Mouse (Mus musculus): Measurements from ENCODE around the gene Luc7l. TPM values are rescaled to one million over a fixed set of nuclear protein-coding genes. Genes with fewer than 3 reads are reported as not detected.
"Not testable (repeated sequence)": the region's sequence is repeated elsewhere in the genome, so short reads cannot be mapped to it uniquely, and the experiment has no call there.

Luc7l gene
- polyA plus RNA-seq, 1 experiment from 2014 or later: 113 TPM

GRCm38 (mm10) chr17:26268851-26269250 is 16.2 kb downstream of the Luc7l start:
- no peak overlapping the region for H3K27ac ChIP-seq
- no peaks in the 10 kb centered on the region for H3K27me3 ChIP-seq (ENCODE audit: insufficient read depth, poor library complexity, severe bottlenecking)
- H3K4me1 ChIP-seq (replicated peaks): no peaks in the 10 kb centered on the region
- WGBS: 92% methylated on average over 1 of the region's 1 CpGs
- no peaks in the 10 kb centered on the region for H3K9me3 ChIP-seq
- peaks cover 97% of the 10 kb centered on the region for H3K36me3 ChIP-seq
- no peak for DNase-seq (ENCODE audit: low spot score)
- no peak overlapping the region for H3K4me3 ChIP-seq

- peaks cover 97% of the 10 kb centered on the region for H3K36me3 ChIP-seq
- H3K27me3 ChIP-seq (ENCODE audit: insufficient read depth, poor library complexity, severe bottlenecking); H3K9me3 ChIP-seq; H3K4me3 ChIP-seq; H3K4me1 ChIP-seq (replicated peaks); H3K27ac ChIP-seq; DNase-seq (ENCODE audit: low spot score): not testable (repeated sequence)
- WGBS: 96% methylated on average over 10 of the region's 10 CpGs
Measured at GRCm38 (mm10) chr17:26269577-26269976, 16.9 kb downstream of the Luc7l start.

- no peaks in the 10 kb centered on the region for H3K27me3 ChIP-seq (ENCODE audit: insufficient read depth, poor library complexity, severe bottlenecking)
- H3K4me3 ChIP-seq: no peak overlapping the region
- no peak for DNase-seq (ENCODE audit: low spot score)
- H3K27ac ChIP-seq: no peak overlapping the region
- no peaks in the 10 kb centered on the region for H3K9me3 ChIP-seq
- 95% methylated on average over 3 of the region's 3 CpGs for WGBS
- H3K4me1 ChIP-seq (replicated peaks): no peaks in the 10 kb centered on the region
- peaks cover 98% of the 10 kb centered on the region for H3K36me3 ChIP-seq
Measured at GRCm38 (mm10) chr17:26272586-26272985, 19.9 kb downstream of the Luc7l start.

DNA sequence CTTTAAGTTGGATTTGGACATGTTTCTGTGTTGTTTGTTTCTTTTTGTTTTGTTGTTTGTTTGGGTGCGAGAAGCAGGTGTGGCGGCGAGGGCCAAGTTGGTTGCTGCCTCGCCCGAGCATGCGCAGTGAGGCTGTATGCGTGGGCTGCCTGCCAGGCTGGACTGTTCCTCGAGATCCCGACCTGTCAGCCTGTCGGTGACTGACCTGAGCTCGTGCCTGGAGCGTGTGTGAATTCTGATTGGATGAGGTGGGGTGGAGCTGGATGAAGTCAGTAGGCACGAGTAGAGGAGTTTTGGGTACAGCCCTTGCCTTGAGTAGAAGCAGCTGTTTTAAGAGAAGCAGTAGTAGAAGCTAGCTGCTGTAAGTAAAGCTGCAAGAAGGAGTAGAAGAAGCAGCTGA is 23.2 kb downstream of the Luc7l start:
- WGBS: 92% methylated on average over 13 of the region's 13 CpGs
- Histone ChIP-seq H3K36me3 (peaks cover 99% of the 10 kb centered on the region), H3K27me3 (ENCODE audit: insufficient read depth, poor library complexity, severe bottlenecking) (no peaks in the 10 kb centered on the region), H3K27ac (no peak overlapping the region), H3K9me3 (no peaks in the 10 kb centered on the region), H3K4me3 (no peak overlapping the region), H3K4me1 (replicated peaks) (no peaks in the 10 kb centered on the region)
- no peak for DNase-seq (ENCODE audit: low spot score)

- DNase-seq (ENCODE audit: low spot score): peak; percentile 32
- peaks cover 99% of the 10 kb centered on the region for H3K36me3 ChIP-seq
- no peak overlapping the region for H3K4me3 ChIP-seq
- H3K4me1 ChIP-seq (replicated peaks): no peaks in the 10 kb centered on the region
- H3K9me3 ChIP-seq: no peaks in the 10 kb centered on the region
- 89% methylated on average over 4 of the region's 4 CpGs for WGBS
- no peak overlapping the region for H3K27ac ChIP-seq
- no peaks in the 10 kb centered on the region for H3K27me3 ChIP-seq (ENCODE audit: insufficient read depth, poor library complexity, severe bottlenecking)
Measured at GRCm38 (mm10) chr17:26276711-26277110, 24.0 kb downstream of the Luc7l start.

- DNase-seq (ENCODE audit: low spot score): no peak
- Histone ChIP-seq H3K27me3 (ENCODE audit: insufficient read depth, poor library complexity, severe bottlenecking) (no peaks in the 10 kb centered on the region), H3K4me1 (replicated peaks) (no peaks in the 10 kb centered on the region), H3K27ac (no peak overlapping the region), H3K4me3 (no peak overlapping the region), H3K9me3 (peaks cover 7% of the 10 kb centered on the region), H3K36me3 (peaks cover 100% of the 10 kb centered on the region)
- 86% methylated on average over 8 of the region's 8 CpGs for WGBS
Measured at GRCm38 (mm10) chr17:26286199-26286955, 33.7 kb downstream of the Luc7l start.

DNA sequence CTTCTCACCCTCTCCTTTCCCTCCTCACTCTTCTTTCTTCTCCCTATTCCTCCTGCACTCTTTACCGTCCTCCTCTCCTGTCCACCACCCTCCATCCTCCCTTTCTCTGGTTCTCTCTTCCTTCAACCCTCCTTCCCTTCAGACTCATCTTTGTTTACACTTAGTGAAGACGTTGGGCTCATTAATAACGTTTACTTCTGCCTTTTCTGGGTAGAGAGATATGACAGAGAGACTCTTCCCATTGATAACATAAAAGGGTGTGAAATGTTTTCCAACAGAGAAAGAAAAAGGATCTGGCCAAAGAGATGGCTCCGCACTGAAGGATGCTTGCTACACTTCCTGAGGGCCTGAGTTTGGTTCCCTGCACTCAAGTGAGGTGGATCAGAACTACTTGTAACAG is 36.8 kb downstream of the Luc7l start:
- DNase-seq (ENCODE audit: low spot score): no peak
- Histone ChIP-seq H3K36me3 (peaks cover 76% of the 10 kb centered on the region), H3K27ac (no peak overlapping the region), H3K4me3 (no peak overlapping the region), H3K9me3 (peaks cover 14% of the 10 kb centered on the region), H3K27me3 (ENCODE audit: insufficient read depth, poor library complexity, severe bottlenecking) (no peaks in the 10 kb centered on the region), H3K4me1 (replicated peaks) (no peaks in the 10 kb centered on the region)
- WGBS: 77% methylated on average over 4 of the region's 4 CpGs

DNA sequence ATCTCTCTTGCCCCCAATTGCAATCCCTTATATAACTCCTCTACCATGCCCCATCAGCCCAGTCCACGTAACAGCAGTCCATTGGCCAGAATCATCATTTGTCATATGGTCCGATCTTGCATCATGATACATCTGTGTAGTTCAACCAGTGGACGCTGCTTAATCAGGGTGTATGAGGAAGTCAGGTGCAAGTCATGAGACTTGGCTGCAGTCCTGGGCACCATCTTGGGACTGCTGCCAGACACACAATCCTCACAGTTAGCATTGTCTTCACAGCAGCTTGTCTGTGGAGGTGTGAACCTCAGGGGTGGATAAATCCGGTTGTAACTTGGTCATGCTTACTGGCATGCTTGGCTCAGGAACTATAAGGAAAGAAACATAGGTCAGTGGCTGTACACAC is 45.6 kb downstream of the Luc7l start:
- not testable (repeated sequence) for H3K4me3 ChIP-seq; H3K27ac ChIP-seq; DNase-seq (ENCODE audit: low spot score); H3K27me3 ChIP-seq (ENCODE audit: insufficient read depth, poor library complexity, severe bottlenecking); H3K36me3 ChIP-seq; H3K4me1 ChIP-seq (replicated peaks)
- WGBS: 90% methylated on average over 4 of the region's 4 CpGs
- peaks cover 21% of the 10 kb centered on the region for H3K9me3 ChIP-seq

DNA sequence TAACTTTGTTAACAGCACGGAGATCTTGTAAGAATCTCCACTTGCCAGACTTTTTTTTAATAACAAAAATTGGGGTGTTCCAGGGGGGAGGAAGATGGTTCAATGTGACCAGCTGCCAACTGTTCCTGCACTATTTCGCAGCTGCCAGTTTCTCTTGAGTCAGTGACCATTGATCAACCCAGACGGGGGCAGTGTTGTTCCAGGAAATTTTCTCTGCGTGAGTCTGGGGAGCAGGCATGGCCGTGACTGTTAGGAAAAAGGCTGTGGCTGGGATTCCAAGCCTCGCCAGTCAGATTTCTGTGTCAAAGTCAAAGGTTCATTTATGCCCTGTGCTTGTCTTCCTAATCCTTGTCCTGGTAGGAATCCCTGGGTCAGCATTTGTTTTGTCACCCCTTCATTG is 61.6 kb downstream of the Luc7l start:
- no peak overlapping the region for H3K4me3 ChIP-seq
- H3K27ac ChIP-seq: no peak overlapping the region
- H3K9me3 ChIP-seq: no peaks in the 10 kb centered on the region
- H3K27me3 ChIP-seq (ENCODE audit: insufficient read depth, poor library complexity, severe bottlenecking): peaks cover 6% of the 10 kb centered on the region
- WGBS: 20% methylated on average over 6 of the region's 6 CpGs
- peak; percentile 65 for DNase-seq (ENCODE audit: low spot score)
- 0 out of 2 replicates have a peak, but pooled peaks cover 6% of the 10 kb centered on the region for H3K4me1 ChIP-seq (replicated peaks)
- H3K36me3 ChIP-seq: no peaks in the 10 kb centered on the region

DNA sequence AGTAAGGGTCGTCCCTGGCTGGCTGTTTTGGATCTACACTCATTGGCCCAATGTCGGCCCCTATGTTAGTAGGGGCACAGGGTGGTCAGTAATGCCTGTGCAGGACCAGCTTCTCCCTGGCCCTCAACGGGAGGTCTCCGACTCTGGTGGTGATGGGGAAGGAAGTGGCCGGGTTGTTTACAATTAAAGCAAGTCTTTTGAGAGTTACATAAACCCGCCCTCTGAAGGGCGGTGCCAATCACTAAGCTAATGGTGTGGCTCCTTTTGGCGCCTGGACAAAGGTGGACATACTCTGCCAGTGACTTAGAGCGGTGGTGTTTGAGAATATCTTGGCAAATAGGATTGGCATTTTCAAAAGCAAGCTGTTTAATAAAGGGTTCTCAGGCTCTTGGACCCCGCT is 62.8 kb downstream of the Luc7l start:
- no peak for DNase-seq (ENCODE audit: low spot score)
- H3K27ac ChIP-seq: no peak overlapping the region
- no peaks in the 10 kb centered on the region for H3K9me3 ChIP-seq
- H3K4me3 ChIP-seq: no peak overlapping the region
- 0 out of 2 replicates have a peak, but pooled peaks cover 6% of the 10 kb centered on the region for H3K4me1 ChIP-seq (replicated peaks)
- peaks cover 6% of the 10 kb centered on the region for H3K27me3 ChIP-seq (ENCODE audit: insufficient read depth, poor library complexity, severe bottlenecking)
- WGBS: 44% methylated on average over 10 of the region's 10 CpGs
- no peaks in the 10 kb centered on the region for H3K36me3 ChIP-seq

GRCm38 (mm10) chr17:26318441-26318840 is 65.7 kb downstream of the Luc7l start:
- Histone ChIP-seq H3K27ac (no peak overlapping the region), H3K27me3 (ENCODE audit: insufficient read depth, poor library complexity, severe bottlenecking) (peaks cover 6% of the 10 kb centered on the region), H3K4me3 (no peak overlapping the region), H3K9me3 (no peaks in the 10 kb centered on the region), H3K4me1 (replicated peaks) (0 out of 2 replicates have a peak, but pooled peaks cover 6% of the 10 kb centered on the region), H3K36me3 (no peaks in the 10 kb centered on the region)
- WGBS: 95% methylated on average over 1 of the region's 1 CpGs
- DNase-seq (ENCODE audit: low spot score): no peak

Data from hindbrain, embryonic 10.5 days (tissue).